Mouse (Mus musculus): ENCODE measurements around the gene Slc9a8. TPM values are rescaled to one million over a fixed set of nuclear protein-coding genes. Genes with fewer than 3 reads are reported as not detected.
A peak's percentile ranks its signal among the peaks of the same experiment; 100 is the strongest.

Slc9a8 gene
- total RNA-seq, 2 experiments from 2014 or later: 24.7 to 27.9 TPM

DNA sequence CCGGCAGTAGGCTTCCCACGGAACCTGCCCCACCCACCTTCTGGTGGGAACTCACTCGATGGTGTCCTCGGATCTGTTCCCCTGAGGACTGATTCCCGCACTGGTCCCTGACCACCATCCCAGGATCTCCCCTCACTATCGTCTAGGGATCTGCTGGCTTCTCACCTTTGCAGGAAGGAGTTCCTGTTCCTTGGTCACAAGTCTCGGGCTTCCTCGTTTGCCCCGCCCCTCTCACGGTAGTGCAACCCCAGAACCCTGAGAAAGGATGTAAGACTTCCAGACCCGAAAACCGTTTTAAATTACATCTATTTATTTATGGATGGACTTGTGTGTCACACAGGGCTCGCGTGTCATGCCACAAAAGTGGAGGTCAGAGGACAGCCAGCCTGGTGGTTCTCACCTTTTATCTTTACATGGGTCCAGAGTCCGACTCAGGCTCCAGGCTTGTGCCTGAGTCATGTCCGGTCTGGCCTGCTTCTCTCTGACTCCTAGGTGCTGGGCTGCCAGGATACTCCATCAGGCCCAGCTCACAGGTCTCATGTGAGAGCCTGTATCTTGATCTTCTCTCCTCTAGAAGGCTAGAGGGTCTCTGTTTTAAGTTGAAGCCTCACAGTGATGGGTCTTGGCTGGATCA lies 14.1 kb upstream of the Slc9a8 start:
- no peak for DNase-seq
- intact Hi-C loops (cut with DNase I): no loop called here

DNA sequence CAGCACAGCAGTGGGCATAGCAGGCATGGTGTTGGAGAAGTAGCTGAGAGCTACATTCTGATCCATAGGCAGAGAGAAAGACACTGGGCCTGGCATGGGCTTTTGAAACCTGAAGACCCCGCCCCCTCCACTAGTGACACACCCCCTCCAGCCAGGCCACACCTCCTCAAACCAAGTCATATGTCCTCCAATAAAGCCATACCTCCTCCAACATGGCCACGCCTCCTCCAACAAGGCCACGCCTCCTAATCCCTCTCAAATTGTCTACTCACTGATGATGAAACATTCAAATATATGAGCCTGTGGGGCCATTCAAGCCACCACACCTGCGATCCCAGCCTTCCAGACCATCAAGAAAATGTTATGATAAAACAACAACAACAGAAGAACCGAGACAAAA lies 7.1 kb upstream of the Slc9a8 start:
- intact Hi-C loops (cut with DNase I): no loop called here

DNA sequence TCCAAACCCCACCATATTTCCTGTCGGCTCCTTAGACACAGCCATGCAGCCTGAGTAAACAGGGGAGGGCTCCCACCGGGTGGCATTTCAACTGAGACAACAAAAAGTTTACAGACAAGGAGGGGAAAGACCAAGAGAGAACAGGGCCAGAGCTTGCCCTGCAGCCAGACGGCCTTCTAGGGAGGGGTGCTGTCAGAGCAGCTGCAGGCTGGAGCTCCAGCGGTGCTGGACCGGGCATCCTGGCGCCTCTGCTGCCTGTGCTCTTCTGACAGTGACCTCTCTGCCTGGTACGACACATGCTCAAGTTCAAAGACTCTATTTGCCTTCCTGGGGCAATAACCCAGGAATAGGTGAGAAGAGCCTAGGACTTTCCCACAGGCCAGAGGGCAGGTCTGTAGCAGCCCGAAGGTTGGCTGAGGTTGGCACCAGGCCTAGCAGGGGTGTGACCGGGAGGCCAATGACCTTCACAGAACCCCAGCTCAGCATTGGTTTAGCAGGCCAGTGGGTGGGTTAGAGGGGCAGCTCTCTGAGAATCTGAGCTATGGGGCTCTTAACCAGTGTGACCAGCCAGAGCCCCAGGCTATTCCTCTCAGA lies 5.4 kb upstream of the Slc9a8 start:
- no peak for DNase-seq
- intact Hi-C loops (cut with DNase I): no loop called here

More for the DNA sequence above, 7.1 kb upstream of the Slc9a8 start:
- DNase-seq: no peak

DNA sequence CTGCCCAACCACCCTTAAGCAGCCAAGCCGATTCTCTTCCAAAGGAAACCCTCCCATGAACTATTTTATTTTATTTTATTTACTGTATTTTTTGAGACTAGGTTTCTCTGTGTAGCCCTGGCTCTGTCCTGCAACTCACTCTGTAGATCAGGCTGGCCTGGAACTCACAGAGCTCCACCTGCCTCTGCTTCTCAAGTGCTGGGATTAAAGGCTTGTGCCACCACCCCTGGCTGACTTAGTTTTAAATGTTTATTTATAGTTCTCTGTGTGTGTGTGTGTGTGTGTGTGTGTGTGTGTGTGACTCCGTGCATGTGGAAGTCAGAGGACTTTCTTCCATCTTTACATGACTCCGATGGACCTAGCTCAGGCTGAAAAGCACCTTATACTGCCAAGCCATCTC lies 4.5 kb upstream of the Slc9a8 start:
- DNase-seq: no peak
- intact Hi-C loops (cut with DNase I): loop anchor here (1.0 kb wide), 2 partner anchors 137 to 348 kb away; no protein-coding TSS in a partner anchor

DNA sequence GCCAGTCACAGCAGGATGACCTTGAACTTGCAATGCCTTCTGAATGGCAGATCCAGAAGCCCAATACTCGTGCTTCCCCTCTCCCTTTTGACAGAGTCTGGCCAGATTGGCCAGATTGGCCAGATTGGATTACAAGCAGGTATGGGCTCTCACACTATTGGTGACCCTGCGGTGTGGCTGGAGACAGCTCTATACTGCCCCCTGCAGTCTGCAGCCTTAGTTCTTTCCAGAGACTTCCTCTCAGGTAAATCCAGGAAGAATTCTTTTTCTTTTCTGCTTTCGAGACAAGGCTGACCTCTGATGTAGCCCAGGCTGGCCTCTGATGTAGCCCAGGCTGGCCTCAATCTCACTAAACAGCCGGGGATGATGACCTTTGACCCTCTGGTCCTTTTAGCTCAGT lies 3.8 kb upstream of the Slc9a8 start:
- peak; percentile 81 to 85 for DNase-seq
- intact Hi-C loops (cut with DNase I): loop anchor here (1.0 kb wide), 2 partner anchors 137 to 348 kb away; no protein-coding TSS in a partner anchor

DNA sequence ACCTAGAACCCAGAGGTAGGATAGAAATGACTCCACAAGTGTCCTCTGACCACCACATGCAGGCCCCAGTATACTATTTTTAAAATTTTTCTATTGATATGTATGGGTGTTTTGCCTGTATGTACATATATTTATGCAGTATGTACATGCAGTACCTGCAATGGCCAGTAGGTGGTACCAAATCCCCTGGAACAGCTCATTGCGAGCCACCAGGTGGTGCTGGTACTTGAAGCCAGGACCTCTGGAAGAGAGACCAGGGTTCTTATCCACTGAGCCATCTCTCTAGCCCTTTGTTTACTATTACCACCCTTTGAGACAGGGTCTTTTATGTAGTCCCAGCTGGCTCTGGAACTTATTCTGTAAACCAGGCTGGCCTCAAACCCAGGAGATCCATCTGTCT lies 2.3 kb upstream of the Slc9a8 start:
- intact Hi-C loops (cut with DNase I): loop anchor here (1.0 kb wide), 1 partner anchor 198 kb away; no protein-coding TSS in a partner anchor
- DNase-seq: peak; percentile 75 to 81

DNA sequence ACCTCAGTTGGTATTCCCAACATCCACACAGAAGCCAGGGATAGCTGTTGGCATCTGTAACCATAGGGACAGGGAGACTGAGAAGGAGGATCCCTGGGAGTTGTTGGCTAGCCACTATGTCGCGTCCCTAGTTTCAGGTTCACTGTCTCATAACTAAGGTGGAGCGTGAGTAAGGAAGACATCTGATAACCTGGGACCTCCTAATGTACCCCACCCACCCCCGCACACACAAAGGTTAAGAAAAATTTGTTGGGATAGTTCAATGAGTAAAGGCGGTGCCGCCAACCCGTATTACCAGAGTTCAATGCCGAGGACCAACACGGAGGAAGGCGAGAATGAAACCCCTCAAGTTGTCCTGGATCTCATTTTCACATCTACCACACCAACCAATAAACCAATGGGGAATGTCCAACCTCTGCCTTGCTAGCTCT lies 686 bp upstream of the Slc9a8 start:
- intact Hi-C loops (cut with DNase I): loop anchor here (1.0 to 5.0 kb wide), 2 partner anchors 36 to 73 kb away; no protein-coding TSS in a partner anchor
- DNase-seq: peak in 1 of 2 experiments; percentile 18

DNA sequence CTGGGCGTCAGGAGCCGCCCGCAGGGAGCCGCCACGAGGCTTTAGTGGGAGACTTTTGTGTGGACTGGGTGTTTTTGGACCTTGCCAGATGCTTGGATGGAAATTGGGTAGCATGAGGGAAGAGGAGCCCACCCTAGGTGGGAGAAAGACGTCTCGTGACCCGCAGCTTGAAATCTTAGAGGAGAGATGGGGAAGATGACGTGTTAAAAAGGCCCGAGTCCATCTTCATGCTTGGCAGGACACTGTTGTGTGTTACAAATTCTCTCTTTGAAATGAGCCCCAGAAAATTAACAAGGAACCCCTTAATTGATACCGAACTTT lies 598 bp downstream of the Slc9a8 start:
- no peak for DNase-seq

DNA sequence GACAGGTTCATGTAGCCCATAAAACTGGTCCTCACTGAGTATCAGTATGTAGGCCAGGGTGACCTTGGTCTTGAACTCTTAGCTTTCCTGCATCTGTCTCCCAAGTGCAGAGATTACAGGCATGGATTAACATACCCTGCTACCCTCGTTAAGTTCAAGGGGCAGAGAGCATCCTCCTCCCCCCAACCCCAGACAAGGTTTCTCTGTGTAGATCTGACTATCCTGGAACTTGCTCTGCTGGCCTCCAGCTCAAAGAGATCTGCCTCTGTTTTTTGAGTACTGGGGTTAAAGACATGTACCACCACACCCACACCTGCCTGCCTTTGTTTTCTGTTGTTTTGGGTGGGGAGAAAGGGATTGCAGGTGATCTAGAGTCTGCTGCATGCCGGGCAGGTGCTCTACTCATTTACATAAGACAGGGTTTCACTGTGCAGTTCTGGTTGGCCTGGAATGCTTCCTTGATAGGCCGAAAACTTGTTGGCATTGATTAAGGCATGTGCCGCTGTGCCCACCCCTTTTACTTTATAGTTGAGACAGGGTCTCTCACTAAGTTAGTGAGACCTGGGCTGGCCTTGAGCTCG lies 1.6 kb downstream of the Slc9a8 start:
- intact Hi-C loops (cut with DNase I): loop anchor here (2.0 to 5.0 kb wide), 2 partner anchors 34 to 142 kb away; no protein-coding TSS in a partner anchor
- DNase-seq: no peak

More for the DNA sequence above, 598 bp downstream of the Slc9a8 start:
- intact Hi-C loops (cut with DNase I): loop anchor here (2.0 to 5.0 kb wide), 2 partner anchors 35 to 141 kb away; no protein-coding TSS in a partner anchor

DNA sequence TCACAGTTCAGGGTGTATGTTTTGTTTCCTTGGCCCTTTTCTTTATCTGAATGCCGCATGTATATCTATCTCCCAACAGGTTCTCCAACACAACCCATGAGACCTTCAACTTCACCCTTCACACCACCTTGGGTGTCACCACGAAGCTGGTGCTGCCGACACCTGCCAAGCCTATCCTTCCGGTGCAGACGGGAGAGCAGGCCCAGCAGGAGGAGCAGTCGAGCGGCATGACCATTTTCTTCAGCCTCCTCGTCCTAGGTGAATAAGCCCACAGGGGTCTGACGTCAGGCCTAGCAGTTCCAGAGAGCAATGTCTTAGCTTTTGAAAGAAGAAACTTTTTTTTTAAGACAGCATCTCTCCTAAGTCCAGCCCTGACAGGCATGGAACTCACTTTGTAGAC lies 2.5 kb downstream of the Slc9a8 start:
- no peak for DNase-seq
- intact Hi-C loops (cut with DNase I): loop anchor here (5.0 kb wide), 1 partner anchor 33 kb away; no protein-coding TSS in a partner anchor

DNA sequence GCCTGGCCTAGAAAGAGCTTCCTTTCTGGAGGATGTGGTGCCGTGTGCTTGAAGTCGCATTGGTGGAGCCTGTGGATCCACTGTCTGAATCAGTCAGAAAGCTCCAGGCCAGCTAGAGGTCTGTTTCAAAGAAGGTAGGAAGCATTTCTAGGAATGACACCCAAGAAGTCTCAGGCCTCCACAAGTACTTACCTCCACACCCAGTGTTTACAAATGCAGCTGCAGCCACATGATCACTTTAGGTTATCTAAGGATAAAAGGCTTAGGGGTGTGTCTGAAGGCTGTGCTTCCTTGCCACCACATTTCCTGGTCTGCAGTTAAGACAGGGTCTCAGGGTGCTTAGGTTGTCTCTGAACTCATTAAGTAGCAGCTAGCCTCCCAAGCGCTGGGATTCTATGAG lies 3.0 kb downstream of the Slc9a8 start:
- no peak for DNase-seq
- intact Hi-C loops (cut with DNase I): loop anchor here (5.0 kb wide), 1 partner anchor 33 kb away; no protein-coding TSS in a partner anchor

DNA sequence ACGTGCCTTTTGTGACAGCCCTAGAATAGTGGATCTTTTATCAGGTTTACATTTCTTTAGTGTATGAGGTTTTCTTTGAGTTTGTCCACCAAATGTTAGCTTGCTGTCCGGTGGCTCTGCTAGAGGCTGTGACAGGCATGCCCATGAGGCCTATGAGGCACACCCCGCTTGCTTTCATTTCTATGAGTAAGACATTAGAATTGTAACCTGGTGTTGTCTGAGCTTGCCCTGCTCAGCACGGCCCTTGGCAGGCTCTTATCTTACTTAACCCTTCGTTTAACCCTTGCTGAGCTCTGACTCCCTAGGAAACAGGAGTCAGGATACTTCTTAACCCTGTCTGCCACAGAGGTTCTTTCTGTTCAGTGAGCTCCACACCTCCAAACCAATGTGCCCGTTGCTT lies 3.9 kb downstream of the Slc9a8 start:
- DNase-seq: no peak
- intact Hi-C loops (cut with DNase I): no loop called here

DNA sequence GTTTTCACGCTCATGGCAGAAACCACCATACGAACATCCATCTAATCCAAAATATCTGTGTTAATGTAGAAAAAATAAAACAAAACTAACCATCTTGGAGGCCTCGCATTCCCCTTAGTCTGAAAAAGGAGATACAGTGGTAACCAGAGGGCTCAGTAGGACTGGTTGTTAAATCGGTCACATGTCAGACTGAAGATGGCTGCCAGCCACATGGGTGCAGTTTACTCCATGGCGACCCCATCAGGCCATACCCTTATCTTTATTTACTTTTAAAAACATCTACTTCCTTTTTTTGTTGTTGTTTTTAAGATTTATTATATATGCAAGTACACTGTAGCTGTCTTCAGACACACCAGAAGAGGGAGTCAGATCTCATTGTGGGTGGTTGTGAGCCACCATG lies 8.1 kb downstream of the Slc9a8 start:
- no peak for DNase-seq
- intact Hi-C loops (cut with DNase I): no loop called here

DNA sequence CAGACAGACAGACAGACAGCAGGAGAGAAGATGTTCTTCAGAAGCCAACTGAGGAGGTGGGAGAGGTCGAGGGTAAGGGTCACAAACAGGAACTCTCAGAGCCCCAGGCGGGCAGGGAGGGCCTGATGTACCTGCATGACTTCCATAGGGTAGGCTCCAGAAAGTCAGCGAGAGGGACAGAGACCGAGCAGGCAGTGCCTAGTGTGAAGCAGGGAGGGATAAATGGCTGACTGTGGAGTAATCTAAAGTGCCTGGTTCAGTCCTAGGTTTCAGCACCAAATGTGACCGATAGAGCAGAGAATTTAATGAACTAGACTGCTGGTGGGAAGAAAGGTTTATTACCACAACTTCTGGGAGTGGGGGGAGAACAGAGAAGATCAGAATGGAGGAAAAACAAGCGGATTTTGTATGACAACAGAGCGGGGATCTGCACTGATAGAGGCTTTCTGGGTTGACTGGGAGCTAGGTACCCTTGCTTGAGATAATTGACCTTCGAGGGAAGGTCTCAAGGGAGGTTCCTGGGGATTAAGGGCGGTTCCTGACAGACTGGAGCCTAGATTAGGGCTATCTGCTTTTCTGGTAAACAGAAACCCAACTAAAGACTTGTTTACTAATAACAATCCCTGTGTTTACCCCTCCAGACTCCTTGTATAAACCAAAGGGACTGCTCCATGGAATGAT lies 9.4 kb downstream of the Slc9a8 start:
- no peak for DNase-seq
- intact Hi-C loops (cut with DNase I): no loop called here

DNA sequence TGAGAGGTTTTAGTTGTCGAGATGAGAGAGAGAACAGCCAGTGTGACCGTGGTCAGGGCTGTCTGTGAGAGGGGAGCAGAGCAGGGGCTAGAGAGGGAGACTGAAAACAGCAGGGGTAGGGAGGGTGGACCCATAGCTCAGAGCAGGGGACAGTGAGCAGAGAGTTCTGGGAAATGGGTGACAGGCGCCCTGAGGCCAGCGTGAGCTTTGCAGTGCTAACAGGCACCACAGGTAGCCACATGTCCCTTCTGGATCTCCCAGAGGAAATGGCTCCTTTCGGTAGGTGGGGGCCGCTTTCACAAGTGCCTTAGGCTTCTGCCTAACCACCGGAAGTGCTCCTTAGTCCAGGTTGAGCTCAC lies 9.9 kb downstream of the Slc9a8 start:
- DNase-seq: no peak
- intact Hi-C loops (cut with DNase I): no loop called here

DNA sequence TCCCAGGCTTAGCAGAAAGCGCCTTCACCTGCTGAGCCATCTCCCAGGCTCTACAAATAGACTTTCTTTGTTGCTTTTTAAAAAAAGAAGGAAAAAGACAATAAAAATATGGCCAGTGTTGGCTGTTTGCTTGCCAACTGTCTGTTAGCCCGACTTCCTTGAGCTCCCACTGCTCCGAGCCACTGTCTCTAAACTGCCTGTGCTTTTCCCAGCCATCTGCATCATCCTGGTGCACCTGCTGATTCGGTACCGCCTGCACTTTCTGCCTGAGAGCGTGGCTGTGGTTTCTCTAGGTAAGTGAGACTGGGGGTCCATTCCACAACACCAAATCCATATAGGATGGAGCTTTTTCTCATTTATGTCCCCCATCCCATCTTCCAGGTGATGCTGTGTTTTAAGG lies 13.1 kb downstream of the Slc9a8 start:
- intact Hi-C loops (cut with DNase I): no loop called here
- DNase-seq: no peak

DNA sequence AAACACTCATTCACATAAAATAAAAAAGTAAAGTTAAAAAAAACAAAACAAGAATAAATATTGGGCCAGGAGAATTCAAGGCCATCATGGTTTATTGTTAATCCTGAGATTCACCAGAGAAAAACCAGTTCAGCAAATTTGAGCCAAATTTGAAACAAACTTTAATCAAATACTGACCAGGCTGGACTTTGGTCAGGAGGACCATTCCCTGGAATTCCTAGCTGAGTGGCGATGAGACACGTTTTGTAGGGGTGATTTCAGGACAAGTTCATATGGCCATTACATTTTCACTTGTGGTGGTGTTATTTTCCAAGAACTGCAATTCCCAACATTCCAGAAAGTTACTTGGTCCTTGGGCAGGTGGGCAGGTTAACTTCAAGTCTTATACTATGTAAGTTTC lies 14.1 kb downstream of the Slc9a8 start:
- no peak for DNase-seq
- intact Hi-C loops (cut with DNase I): no loop called here

DNA sequence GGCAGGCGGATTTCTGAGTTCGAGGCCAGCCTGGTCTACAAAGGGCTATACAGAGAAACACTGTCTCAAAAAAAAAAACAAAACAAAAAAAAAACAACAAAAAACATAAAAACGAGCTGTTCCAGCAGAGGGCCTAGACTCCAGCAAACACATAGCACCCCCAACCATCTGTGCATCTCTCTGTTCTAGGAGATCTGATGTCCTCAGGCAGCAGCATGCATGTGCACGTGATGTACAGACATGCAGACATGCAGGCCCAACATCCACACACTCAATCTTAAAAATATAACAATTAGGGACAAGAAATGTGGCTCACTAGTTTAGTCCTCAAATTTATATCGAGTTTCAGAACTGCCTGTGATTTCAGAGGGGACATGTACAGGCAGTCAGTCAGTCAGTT lies 14.9 kb downstream of the Slc9a8 start:
- intact Hi-C loops (cut with DNase I): no loop called here
- no peak for DNase-seq

DNA sequence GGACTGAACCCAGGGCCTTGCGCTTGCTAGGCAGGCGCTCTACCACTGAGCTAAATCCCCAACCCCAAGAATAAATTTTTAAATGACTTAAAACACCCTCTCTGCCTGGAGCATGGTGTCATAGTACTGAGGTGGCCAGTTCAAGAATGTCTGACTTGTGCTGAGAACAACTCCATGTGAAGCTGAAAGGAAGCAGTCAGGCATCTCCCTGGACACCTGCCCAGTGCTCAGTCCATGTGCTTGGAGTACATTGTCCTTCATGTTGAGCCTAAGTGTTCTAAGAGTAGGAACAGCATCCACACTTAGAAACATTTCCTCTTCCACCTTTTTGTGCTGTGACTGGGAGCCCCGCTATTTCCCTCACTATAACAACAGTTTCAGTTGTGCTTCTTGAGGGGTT lies 17.9 kb downstream of the Slc9a8 start:
- DNase-seq: peak in 1 of 2 experiments; percentile 19
- intact Hi-C loops (cut with DNase I): no loop called here

DNA sequence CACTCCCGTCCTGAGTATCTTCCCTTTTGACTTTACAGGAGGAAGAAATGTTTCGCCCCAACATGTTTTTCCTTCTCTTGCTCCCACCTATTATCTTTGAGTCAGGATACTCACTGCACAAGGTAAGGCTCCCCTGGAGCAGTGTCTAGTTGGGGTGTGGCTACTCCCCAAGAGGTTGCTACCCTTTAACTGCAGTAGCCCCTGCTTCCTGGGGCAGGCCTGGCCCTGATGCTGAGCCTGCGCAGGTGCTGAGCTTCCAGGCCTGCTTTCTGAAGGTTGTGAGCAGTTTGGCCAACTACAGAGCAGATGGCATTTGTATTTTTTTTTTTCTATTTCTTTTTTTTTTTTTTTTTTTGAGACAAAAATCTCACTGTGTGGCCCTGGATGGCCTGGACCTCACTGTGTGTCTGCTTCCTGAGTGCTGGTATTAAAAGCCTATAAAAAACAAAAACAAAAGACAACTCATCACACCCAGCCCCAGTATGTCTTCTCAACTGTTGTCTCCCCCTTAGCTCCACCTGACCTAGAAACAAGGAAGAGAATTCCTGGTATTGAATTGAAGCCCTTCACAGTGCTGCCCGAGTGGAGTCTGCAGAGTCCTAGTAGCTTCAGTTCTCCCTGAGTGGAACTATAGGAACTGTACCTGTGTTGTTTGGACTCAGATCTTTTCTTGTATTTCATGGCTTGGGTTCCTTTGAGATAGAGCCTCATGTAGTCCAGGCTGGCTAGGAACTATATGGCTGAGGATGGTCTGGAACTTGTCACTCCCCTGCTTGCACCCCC lies 22.1 kb downstream of the Slc9a8 start:
- DNase-seq: no peak
- intact Hi-C loops (cut with DNase I): no loop called here

Data from heart, postnatal 36 days (tissue).